Mouse (Mus musculus) urinary bladder, postnatal 10 days (tissue): ENCODE measurements around the gene Natd1.
A peak's percentile ranks its signal among the peaks of the same experiment; 100 is the strongest.
"Not testable (repeated sequence)": the region's sequence is repeated elsewhere in the genome, so short reads cannot be mapped to it uniquely, and the experiment has no call there.

Experiments
- DNase-seq: peaks from one replicate; pipeline ENCODE4 v3.0.0; 2022; ENCODE audit warnings: low spot score

Gene Natd1

DNA sequence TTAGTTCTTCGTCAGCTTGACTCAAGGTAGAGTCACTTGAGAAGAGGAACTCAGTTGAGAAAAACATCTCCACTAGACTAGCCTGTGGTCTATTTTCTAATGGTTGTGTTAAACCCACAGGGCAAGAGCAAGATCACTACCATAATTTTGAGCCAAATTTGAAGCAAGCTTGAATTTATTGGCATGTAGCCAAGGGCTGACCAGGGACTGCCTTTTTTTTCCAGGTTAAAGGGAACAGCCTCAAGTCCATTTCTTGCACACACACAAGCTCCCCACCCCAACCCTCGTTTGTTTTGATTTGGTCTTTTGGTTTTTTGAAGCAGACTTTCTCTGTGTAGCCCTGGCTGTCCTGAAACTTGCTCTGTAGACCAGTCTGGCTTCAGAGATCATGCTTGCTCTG lies 24.7 kb downstream of the Natd1 start:
- DNase-seq = no peak

DNA sequence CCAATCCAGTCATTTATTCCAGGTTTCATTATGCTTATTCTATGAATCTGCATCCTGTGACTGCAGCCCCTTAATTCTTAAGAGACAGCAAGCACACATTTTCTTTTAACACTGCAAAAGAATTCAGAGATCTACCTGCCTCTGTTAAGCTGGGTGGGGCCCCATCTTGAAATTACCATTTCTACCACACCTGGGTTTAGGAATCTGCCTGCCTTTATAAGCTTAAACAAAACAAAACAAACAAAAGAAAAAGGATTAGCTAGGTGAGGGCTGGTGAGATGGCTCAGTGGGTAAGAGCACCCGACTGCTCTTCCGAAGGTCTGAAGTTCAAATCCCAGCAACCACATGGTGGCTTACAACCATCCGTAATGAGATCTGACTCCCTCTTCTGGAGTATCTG lies 27.6 kb downstream of the Natd1 start:
- not testable (repeated sequence) for DNase-seq

DNA sequence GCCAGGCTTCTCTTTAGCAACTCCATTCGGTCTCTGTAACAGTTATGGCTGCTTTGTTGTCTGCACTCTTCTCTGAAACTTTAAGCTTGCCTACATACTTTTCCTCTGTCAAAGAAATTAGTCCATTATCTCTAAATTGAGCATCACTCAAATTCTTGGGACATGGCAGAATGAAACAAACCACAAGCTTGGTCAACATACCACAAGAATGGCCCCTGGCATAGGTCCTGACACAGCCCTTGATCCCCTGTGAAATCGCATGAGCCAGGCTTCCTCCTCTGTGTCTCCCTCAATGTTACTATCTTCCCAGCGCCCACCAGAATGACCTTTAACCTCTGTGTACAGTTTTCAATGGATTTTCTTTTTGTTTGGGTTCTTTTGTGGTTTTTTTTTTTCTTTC lies 32.2 kb downstream of the Natd1 start:
- DNase-seq = no peak

DNA sequence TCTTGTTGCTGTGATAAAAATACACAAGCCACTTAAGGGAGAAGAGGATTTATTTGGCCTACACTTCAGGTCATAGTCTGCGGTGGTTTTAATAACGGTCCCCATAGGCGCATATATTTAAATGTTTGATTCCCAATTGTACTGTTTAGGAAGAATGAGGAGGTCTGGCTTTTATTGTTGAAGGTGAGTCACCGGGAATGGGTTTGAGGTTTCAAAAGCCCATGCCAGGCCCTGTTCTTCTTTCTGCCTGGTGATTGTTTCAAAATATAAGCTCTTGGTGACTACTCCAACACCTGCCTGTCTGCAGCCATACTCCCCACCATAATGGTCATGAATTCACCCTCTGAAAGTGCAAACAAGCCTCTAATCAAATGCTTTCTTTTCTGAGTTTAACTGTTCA lies 34.0 kb downstream of the Natd1 start:
- no peak for DNase-seq

DNA sequence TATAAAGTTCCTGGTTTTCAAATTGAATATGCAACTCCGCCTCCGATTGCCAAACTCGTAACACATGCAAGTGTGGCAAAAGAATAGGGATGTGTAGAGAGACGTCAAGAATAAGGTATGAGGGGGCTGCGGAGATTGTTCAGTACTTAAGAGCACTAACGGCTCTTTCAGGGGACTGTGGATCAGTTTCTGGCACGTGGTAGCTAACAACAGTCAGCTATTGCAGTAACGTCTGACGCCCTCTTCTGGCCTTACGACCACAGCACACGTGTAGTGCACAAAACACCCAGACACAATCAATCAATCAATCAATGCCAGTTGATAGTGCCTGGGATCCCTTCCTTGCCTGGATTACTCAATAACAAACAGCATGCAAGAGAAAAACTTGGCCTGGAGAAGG lies 35.1 kb downstream of the Natd1 start:
- DNase-seq = no peak

DNA sequence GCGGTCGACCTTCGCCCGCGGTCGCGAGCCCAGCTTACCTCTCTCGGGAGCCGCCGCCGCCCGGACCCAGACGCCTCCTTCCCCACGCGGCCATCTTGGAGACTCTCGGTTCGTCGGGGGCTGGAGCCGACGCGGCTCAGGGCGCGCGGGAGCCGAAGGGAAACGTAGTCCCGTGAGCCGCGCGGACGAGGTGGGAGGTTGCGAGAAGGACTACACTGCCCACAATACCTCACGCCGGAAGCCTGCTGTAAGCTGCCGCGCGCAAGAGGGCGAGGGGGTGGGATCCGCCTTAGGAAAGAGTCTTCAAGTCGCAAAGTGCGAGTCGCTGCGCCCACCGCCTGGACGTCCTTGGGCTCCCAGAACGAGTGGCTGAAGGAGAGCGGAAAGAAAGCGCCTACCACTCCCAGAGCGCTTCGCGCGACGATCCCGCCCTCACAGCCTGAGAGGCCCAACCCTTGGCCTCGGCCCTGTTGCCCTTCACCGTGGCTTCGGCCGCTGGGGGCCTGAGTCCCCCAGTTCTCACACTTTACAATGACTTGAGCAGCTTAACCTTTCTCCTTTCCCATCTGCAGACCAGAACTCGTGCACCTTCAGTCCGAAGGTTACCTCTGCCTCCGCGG lies 35.8 kb downstream of the Natd1 start, which contains the start of gene Tmem11:
Gene Tmem11 (minus strand): TSS at position 598 of the 620 bp plus-strand sequence.
- peak; percentile 76 for DNase-seq

DNA sequence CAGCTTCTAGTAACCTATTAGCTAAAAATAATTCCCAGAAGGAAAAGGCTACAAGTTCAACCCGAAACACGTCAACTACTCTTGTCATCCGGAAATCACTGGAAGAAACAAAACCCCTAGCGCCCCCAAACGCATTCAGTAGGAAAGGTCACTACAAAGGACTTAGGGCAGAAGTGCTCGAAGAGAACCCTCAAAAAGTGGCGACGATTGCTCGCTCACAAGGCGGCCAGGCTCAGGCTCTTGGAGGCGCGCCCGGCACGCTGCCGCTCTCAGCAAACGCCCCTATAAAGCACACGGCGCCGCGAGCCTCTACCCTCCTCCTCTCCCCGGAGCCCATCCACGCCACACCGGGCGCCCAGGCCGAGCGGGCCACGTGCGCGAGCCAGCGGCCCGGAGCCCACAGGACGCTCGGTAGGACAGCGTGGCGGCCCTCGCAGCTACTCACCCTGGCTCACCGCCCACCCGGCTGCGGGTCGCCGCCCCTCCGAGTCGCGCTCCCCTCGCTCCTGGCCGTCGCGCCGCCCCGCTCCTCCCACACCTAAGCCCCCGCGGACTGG lies 36.4 kb downstream of the Natd1 start:
- DNase-seq = peak; percentile 13

DNA sequence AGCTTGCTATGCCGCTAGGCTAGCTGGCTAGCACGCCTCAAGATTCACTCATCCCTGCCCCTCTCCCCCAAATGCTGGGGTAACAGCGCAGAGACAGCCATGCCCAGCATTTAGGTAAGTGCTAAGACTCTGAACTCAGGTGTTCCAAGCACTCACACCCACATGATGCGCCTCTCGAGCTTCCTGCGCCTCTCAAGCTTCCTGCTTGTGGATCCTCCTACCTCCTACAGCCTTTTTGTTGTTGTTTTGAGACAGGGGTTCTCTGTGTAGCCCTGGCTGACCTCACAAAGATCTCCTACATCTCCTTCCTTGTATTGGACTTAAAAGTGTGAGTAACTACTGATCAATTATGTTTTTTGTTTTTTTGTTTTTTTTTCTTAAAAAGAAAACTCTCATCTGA lies 41.4 kb downstream of the Natd1 start:
- DNase-seq = no peak

DNA sequence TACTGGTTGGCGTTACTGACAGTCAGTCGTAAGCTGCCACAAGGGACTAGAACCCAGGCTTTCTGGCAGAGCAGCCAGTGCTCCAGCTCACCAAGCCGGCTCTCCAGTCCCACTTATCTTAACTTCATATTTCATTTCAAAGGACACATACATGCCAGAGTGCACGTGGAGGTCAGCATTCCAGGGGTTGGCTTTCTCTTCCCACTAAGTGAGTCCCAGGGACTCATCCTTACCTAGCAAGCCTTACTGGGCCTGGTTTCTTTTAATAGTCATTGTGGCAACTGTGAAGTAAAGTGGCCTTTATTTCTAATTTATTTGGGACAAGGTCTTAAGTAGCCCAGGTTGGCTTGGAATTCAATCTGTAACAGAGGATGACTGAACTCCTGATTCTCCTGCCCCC lies 43.1 kb downstream of the Natd1 start:
- DNase-seq = no peak

DNA sequence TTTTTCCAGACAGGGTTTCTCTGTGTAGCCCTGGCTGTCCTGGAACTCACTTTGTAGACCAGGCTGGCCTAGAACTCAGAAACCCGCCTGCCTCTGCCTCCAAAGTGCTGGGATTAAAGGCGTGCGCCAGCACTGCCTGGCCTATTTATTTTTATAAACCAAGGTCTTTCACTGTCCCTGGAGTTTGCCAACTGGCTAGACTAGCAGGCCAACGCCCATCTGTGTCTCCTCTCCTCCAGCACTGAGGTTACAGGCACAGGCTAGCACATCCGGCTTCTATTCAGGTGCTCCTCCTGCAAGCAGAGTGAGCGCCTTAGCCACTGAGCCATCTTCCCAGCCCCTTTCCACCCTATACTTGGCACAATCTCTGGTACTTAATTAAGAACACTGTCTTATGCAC lies 45.1 kb downstream of the Natd1 start:
- not testable (repeated sequence) for DNase-seq

DNA sequence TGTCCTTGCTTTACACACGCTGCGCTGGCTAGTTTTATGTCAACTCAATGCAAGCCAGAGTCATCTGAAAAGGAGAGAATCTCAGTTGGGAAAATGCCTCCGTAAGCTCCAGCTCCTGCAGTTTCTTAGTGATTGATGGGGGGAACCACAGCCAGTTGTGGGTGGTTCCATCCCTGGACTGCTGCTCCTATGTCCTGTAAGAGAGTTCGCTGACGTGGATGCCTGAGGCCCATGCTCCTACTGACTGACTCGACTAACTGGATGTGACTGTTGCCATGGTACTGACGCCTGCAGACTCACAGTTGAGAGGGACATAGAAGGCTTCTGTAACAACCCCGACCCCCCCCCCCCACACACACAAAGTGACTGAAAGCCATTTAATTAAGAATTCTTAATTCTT lies 46.6 kb downstream of the Natd1 start:
- no peak for DNase-seq

DNA sequence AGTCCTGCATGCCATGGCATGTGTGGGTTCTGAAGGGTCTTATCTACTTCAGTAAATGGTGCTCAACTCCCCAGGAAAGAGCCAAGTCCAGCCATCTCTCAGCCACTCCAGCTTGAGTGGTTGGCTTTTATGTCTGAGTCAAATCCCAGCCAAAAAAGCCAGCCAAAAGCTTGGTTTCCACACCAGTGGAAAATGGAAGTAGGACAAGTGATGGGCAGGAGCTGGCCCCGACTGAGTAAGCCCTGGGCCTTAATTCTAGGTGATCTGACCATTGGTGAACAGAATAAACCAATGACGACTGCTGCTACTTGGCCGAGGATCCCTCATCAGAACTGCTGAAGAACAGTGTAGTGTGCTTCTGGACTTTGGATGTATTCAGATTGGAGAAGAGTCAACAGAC lies 47.1 kb downstream of the Natd1 start:
- DNase-seq = no peak

DNA sequence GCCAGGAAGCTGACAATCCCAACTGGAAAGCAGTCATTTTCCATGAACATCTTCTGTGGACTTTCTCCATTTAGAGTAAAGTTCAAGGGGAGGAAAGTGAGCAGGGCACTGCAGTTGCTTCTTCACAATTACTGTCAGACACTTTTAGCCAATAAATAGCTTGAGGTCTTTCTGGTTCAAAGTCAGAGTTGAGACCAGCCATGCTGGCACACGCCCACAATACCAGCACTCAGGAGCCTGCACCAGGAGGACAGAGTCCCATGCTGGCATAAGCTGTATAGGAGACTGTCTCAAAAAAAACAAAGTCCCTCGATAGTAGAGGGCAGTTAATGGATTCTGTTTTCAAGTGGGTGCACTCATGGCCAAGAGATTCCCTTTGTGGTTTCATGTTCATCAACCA lies 48.5 kb downstream of the Natd1 start:
- DNase-seq = no peak

DNA sequence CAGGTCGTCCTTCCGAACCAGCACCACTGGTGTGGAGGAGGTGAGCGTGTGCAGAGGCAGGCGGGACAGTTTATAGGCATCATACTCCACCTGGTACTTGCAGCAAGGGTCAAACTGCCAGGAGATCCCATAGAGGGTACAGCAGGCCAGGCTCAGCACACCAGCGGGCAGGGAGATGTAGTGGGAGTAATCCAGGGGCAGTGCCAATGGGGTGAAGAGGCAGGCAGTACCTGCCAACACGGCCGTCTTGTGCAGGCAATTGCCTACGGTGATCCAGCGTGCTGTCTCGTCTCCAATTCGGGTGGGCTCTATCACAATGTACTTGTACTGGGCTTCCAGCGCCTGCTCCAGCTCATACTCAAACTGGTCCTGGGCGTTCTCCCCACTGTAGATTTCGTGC lies 49.6 kb downstream of the Natd1 start:
- DNase-seq = no peak

DNA sequence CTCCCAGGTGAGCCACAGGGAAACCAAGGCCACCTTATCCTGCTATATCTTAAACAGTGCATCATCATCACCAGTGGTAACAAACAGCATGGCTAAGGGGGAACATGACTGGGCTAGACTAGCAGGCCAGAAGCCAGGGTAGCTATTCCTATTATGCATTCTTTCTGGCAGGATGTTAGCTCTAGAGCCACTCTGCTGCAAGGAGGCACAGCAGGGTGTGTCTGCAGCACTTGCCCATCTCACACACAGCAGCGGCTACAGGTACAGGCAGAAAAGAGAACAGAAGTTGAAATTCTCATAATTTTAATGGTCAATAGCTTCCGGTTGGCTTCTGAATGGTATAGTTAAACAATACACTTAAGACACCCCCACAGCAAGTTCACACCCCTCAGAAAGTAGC lies 50.4 kb downstream of the Natd1 start:
- no peak for DNase-seq

DNA sequence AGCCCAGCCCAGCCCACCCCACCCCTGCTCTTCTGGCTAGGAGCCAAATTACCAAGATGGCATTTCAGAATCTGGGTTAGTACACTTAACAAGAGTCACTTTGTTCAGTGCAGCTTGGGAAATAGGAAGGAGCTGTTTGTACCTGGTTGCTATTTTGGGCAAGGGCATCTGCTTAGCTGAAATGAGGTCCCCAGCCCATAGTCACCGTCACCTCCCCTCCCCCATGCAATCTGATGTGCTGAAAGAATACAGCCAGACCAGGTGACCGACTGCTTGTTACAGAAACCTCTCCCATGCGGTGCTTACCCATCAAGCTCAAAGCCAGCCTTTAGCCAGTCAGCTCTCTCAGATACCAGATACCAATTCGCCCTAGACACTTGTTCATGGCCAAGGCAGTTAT lies 51.4 kb downstream of the Natd1 start:
- no peak for DNase-seq

DNA sequence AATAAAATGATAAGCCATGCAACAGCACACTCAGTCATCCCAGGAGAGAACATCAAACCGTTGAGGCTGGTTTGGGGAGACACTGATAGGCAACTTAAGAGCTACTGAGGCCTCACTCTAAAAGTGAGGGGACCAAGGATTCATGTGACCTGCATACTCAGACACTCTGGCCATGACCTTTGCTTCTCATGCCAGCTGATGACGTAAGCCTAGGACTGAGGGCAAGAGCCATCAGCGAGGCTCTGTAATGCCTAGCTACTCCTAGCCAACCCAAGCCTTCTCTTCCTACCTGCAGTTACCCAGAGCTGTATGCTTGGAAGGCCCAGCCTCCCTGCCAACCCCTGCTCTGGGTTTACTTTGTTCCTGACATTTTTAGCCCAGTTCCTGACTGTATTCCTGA lies 52.6 kb downstream of the Natd1 start:
- no peak for DNase-seq

DNA sequence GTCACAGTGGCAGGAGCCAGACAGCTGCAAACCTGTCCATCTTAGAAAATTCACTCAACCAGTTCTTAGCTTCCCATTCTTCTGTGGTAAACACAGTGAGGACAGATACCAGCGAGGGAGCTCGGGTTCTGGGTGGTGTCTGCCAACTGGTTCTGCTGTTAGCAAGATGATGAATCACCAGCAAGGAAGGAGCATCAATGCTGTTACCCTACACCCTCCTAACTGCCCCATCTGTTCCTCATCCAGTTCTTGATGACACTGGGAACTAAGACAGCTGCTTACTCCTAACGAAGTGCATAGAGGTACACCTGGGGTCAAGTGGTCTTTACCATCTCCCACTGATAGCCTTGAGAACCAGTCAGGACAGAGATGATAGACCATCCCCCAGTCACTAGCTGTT lies 58.0 kb downstream of the Natd1 start:
- no peak for DNase-seq
